Mouse (Mus musculus) megakaryocyte, embryonic 14.5 days (primary cell): ENCODE measurements around the gene Atxn10. TPM values are rescaled to one million over a fixed set of nuclear protein-coding genes. Genes with fewer than 3 reads are reported as not detected.

Experiments
- H3K27me3 ChIP-seq: replicated peaks from 2 replicates; pipeline ENCODE3; 2012; ENCODE audit warnings: inconsistent platforms
- H3K36me3 ChIP-seq: replicated peaks from 2 replicates; pipeline ENCODE3; 2012; ENCODE audit warnings: low read length, inconsistent platforms, mixed read lengths
- H3K4me1 ChIP-seq: 2 replicates; pipeline ENCODE4 v1.6.1; 2012; ENCODE audit warnings: inconsistent platforms
- H3K4me3 ChIP-seq: replicated peaks from 2 replicates; pipeline ENCODE3; 2012; ENCODE audit warnings: moderate library complexity, mild to moderate bottlenecking, inconsistent platforms
- H3K9me3 ChIP-seq: 2 replicates; pipeline ENCODE4 v1.6.1; 2012; ENCODE audit warnings: inconsistent platforms
- FLI1 ChIP-seq: IDR thresholded peaks from 2 replicates; pipeline ENCODE4 v1.6.1; 2012; ENCODE audit warnings: low read length, inconsistent platforms, mixed read lengths
- GATA1 ChIP-seq: IDR thresholded peaks from 3 replicates; pipeline ENCODE4 v1.6.1; 2012; ENCODE audit warnings: mixed read lengths, low read length, inconsistent platforms, borderline replicate concordance
- polyA plus RNA-seq: library from polyadenylated mRNA; stranded (reverse); fragments of >175 nt; gene quantifications from 2 replicates; pipeline ENCODE4 v1.2.3, GENCODE M21; 2012; ENCODE audit warnings: low replicate concordance; ENCODE audit not compliant: insufficient read depth

Gene Atxn10
- polyA plus RNA-seq, 1 experiment, result 85.4 TPM

GRCm38 (mm10) chr15:85479919-85480318 is 143.9 kb downstream of the Atxn10 start:
- Histone ChIP-seq H3K4me1 (no peaks in the 10 kb centered on the region), H3K9me3 (0 out of 2 replicates have a peak, but pooled peaks cover 3% of the 10 kb centered on the region), H3K27me3 (peaks cover 72% of the 10 kb centered on the region), H3K4me3 (no peak overlapping the region), H3K36me3 (no peaks in the 10 kb centered on the region)
- no peak for TF ChIP-seq GATA1
- TF ChIP-seq FLI1, result no peak

DNA sequence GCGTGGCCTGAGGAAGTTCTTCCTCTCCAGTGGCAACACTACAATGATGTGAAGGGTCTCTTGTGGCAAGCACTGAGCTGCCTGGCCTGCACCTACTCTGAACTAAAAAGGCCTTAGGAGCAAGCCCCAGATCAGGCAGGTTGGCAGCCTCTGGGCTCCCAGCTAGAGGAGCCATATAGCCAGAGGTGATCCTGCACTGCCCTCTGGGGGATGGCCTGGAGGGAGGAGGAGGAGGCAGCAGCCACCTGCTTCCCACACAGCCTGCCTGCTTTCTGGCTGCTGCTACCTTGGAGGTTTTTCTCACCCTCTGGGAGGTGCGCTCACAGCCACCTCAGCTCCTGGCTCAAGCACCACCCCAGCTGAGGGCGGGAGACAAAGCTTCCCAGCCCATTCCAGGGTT is 144.6 kb downstream of the Atxn10 start:
- H3K36me3 ChIP-seq, result no peaks in the 10 kb centered on the region
- H3K27me3 ChIP-seq, result peaks cover 69% of the 10 kb centered on the region
- TF ChIP-seq GATA1, result no peak
- TF ChIP-seq FLI1, result no peak
- H3K9me3 ChIP-seq, result 0 out of 2 replicates have a peak, but pooled peaks cover 2% of the 10 kb centered on the region
- no peaks in the 10 kb centered on the region for H3K4me1 ChIP-seq
- H3K4me3 ChIP-seq, result no peak overlapping the region

- peaks cover 68% of the 10 kb centered on the region for H3K27me3 ChIP-seq
- no peaks in the 10 kb centered on the region; the same call in 1 of the 2 replicates for H3K4me1 ChIP-seq
- peak overlapping the region; percentile 11 for H3K4me3 ChIP-seq
- no peaks in the 10 kb centered on the region for H3K36me3 ChIP-seq
- no peaks in the 10 kb centered on the region for H3K9me3 ChIP-seq
- TF ChIP-seq GATA1, result no peak
- TF ChIP-seq FLI1, result no peak
Measured at GRCm38 (mm10) chr15:85488900-85489299, 152.9 kb downstream of the Atxn10 start.

DNA sequence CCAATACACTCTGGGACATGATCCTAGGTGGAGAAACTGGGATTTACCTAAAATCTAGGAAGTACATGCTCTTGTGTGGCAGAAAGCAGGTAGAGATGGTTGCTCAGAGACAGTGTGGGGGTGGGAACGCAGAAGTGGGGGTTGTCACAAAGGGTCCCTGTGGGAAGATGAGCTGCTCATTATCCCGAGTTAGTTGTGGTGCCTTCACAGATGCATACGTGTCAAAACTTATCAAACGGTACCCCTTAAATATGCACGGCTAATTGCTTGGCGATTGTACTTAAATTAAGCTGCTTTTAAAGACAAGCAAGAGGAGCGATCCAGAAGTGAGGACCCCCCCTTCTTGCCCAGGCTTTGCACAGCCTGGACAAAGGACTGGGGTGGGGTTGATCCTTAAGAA is 153.7 kb downstream of the Atxn10 start:
- no peaks in the 10 kb centered on the region; the same call in 1 of the 2 replicates for H3K4me1 ChIP-seq
- no peaks in the 10 kb centered on the region for H3K36me3 ChIP-seq
- peaks cover 69% of the 10 kb centered on the region for H3K27me3 ChIP-seq
- no peak overlapping the region for H3K4me3 ChIP-seq
- H3K9me3 ChIP-seq, result no peaks in the 10 kb centered on the region
- TF ChIP-seq FLI1, result no peak
- TF ChIP-seq GATA1, result no peak

GRCm38 (mm10) chr15:85494163-85494621 is 158.1 kb downstream of the Atxn10 start:
- peaks cover 87% of the 10 kb centered on the region for H3K27me3 ChIP-seq
- no peaks in the 10 kb centered on the region; the same call in 1 of the 2 replicates for H3K4me1 ChIP-seq
- no peaks in the 10 kb centered on the region for H3K9me3 ChIP-seq
- H3K36me3 ChIP-seq, result no peaks in the 10 kb centered on the region
- no peak overlapping the region for H3K4me3 ChIP-seq
- TF ChIP-seq GATA1 (no peak), FLI1 (no peak)

DNA sequence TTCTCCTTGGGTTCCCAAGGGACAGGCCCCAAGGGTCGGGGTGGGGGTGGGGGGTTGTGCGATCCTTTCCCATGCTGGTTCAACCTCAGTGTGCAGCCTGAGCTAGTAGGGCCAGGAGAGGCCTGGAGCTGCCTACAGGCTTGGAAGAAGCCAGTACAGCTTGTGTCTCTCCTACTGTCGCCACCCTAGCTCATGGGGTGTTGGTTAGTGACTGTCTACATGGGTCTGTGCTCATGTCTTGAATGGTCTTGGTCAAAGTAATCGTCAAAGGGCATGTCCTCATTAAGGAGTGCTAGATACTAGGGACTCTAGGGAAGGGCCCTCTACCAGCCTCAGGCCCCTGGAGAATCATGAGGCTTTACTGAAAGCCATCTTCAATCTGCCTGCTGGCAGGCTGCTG is 161.5 kb downstream of the Atxn10 start:
- no peaks in the 10 kb centered on the region for H3K36me3 ChIP-seq
- H3K27me3 ChIP-seq, result peaks cover 81% of the 10 kb centered on the region
- H3K9me3 ChIP-seq, result no peaks in the 10 kb centered on the region
- H3K4me3 ChIP-seq, result no peak overlapping the region
- no peak for TF ChIP-seq GATA1
- TF ChIP-seq FLI1, result no peak
- peaks cover 2% of the 10 kb centered on the region for H3K4me1 ChIP-seq

DNA sequence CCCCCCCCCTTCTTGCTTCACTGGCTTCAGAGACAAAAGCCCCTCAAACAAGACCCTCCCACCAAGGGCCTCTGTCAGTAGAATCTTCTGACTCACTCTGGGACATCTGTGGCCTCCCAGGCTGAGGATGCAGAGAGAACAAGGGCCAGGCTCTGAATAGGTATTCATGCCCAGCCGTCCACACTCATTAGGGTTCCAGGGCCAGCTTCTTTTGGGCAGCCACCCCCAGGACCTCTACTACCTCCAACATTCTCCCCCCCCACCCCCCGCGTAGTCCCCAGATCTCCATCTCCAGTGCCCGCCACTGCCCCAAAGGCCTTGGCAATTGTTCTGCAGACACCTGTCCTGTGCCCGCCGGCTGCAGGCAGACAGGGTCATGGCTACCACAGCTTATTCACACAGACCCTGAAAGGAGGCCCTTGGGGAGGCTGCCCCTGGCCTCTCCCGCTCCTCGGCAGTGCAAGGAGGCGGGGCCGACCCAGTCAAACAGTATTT is 162.0 kb downstream of the Atxn10 start:
- no peaks in the 10 kb centered on the region for H3K9me3 ChIP-seq
- H3K27me3 ChIP-seq, result peaks cover 80% of the 10 kb centered on the region
- H3K36me3 ChIP-seq, result no peaks in the 10 kb centered on the region
- TF ChIP-seq FLI1 (no peak), GATA1 (no peak)
- H3K4me3 ChIP-seq, result no peak overlapping the region
- H3K4me1 ChIP-seq, result peaks cover 5% of the 10 kb centered on the region

- peaks cover 5% of the 10 kb centered on the region for H3K4me1 ChIP-seq
- H3K27me3 ChIP-seq, result peaks cover 76% of the 10 kb centered on the region
- TF ChIP-seq FLI1, result no peak
- no peak for TF ChIP-seq GATA1
- H3K9me3 ChIP-seq, result no peaks in the 10 kb centered on the region
- no peak overlapping the region for H3K4me3 ChIP-seq
- H3K36me3 ChIP-seq, result no peaks in the 10 kb centered on the region
Measured at GRCm38 (mm10) chr15:85500267-85500666, 164.2 kb downstream of the Atxn10 start.

GRCm38 (mm10) chr15:85503127-85503526 is 167.1 kb downstream of the Atxn10 start, which contains the start of gene 7530416G11Rik:
Gene 7530416G11Rik, minus strand, starts transcription at chr15:85503227.
- peaks cover 74% of the 10 kb centered on the region for H3K27me3 ChIP-seq
- H3K9me3 ChIP-seq, result no peaks in the 10 kb centered on the region
- TF ChIP-seq FLI1 (no peak), GATA1 (no peak)
- no peak within 1 kb of the TSS for H3K4me3 ChIP-seq
- H3K4me1 ChIP-seq, result peaks cover 5% of the 10 kb centered on the region
- H3K36me3 ChIP-seq, result no peaks in the 10 kb centered on the region

GRCm38 (mm10) chr15:85505118-85505925 is 169.3 kb downstream of the Atxn10 start:
- Histone ChIP-seq H3K36me3 (no peaks in the 10 kb centered on the region), H3K4me1 (peaks cover 5% of the 10 kb centered on the region), H3K4me3 (no peak overlapping the region), H3K9me3 (no peaks in the 10 kb centered on the region), H3K27me3 (peaks cover 63% of the 10 kb centered on the region)
- no peak for TF ChIP-seq FLI1
- no peak for TF ChIP-seq GATA1
